Comparison of ENCODE assay signal across 22 mouse cellular contexts in the genomic region with DNA sequence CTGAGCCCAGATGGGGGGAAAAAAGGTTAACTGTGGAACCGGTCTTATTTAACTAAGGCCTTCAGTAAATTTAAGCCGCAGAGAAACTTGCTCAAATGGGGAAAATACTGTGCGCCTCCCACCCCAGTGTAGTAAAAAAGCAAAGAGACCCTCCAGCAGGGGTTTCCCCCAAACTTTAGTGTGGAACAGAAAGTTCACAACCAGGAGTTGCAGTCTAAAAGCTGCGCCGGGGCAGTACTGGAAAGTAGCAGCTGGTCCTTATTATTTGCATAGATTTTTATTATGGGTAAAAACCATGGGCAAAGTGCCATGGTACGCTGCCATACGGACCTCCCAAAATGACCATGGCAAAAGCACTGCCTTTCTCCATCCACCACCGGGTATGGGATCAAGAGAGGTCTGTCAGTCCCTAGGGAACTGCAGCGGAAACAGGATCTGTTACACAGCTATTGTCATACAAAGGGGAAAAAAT.
DNase-seq lines count a peak whose midpoint lies in the region; ATAC-seq lines count a peak whose summit lies in the region.
"Had no signal": no experiment of that assay in that cellular context is flagged by ENCODE, and none has a peak within 500 bp of the region (broad histone marks: within the 10 kb centered on the region; RNA-seq: fewer than 3 reads in every experiment).

No protein-coding gene starts in this region.

- WGBS in midbrain, embryonic 11.5 days, result 62% methylated on average over 9 of the region's 9 CpGs
- 67% methylated on average over 9 of the region's 9 CpGs for WGBS in midbrain, embryonic 10.5 days
- 44% methylated on average over 9 of the region's 9 CpGs for WGBS in limb, embryonic 12.5 days
- 50% methylated on average over 9 of the region's 9 CpGs for WGBS in midbrain, embryonic 15.5 days

- no peak overlapping the region for H3K9ac ChIP-seq in midbrain, embryonic 11.5 days (ENCODE audit: low read length)
- H3K9ac ChIP-seq in limb, embryonic 12.5 days (replicated peaks), result no peak overlapping the region
- H3K9ac ChIP-seq in midbrain, embryonic 15.5 days, result no peak overlapping the region
- H3K9ac ChIP-seq: forebrain, embryonic 15.5 days; hindbrain, embryonic 15.5 days; kidney, embryonic 15.5 days; liver, embryonic 13.5 days; lung, embryonic 14.5 days had no signal

- peak; percentile 9 for DNase-seq in embryo, embryonic 10.5 days (ENCODE audit: low spot score)
- DNase-seq in embryo, embryonic 10 days (ENCODE audit: low spot score), result no peak
- peak; percentile 61 for DNase-seq in midbrain, embryonic 11.5 days (ENCODE audit: low spot score, missing footprints)
- DNase-seq in midbrain, embryonic 10.5 days (ENCODE audit: low spot score), result no peak
- DNase-seq in adrenal gland, adult 8-10 months, result no peak
- DNase-seq: adrenal gland, postnatal 36 days; cerebellum, adult 2 months; heart, postnatal 10 days; liver, embryonic 13.5 days; lung, embryonic 14.5 days; lung, postnatal 4 days had no signal

- H3K36me3 ChIP-seq in midbrain, embryonic 11.5 days (ENCODE audit: control insufficient read depth, insufficient read depth, low read length), result no peaks in the 10 kb centered on the region
- H3K36me3 ChIP-seq in midbrain, embryonic 10.5 days, result no peaks in the 10 kb centered on the region
- no peaks in the 10 kb centered on the region for H3K36me3 ChIP-seq in limb, embryonic 12.5 days
- H3K36me3 ChIP-seq in midbrain, embryonic 15.5 days (replicated peaks), result no peaks in the 10 kb centered on the region
- H3K36me3 ChIP-seq: forebrain, embryonic 15.5 days; G1E; heart, embryonic 10.5 days; hindbrain, embryonic 15.5 days; kidney, embryonic 15.5 days; liver, embryonic 13.5 days had no signal

- no peak overlapping the region for H3K4me2 ChIP-seq in midbrain, embryonic 11.5 days
- no peak overlapping the region for H3K4me2 ChIP-seq in limb, embryonic 12.5 days
- H3K4me2 ChIP-seq in midbrain, embryonic 15.5 days, result no peak overlapping the region
- H3K4me2 ChIP-seq: forebrain, embryonic 15.5 days; hindbrain, embryonic 15.5 days; kidney, embryonic 15.5 days; liver, embryonic 13.5 days; lung, embryonic 14.5 days had no signal

- no peaks in the 10 kb centered on the region for H3K27me3 ChIP-seq in midbrain, embryonic 11.5 days (ENCODE audit: control insufficient read depth, insufficient read depth, low read length)
- no peaks in the 10 kb centered on the region for H3K27me3 ChIP-seq in midbrain, embryonic 10.5 days (ENCODE audit: low read depth, poor library complexity, severe bottlenecking)
- H3K27me3 ChIP-seq in limb, embryonic 12.5 days, result no peaks in the 10 kb centered on the region
- H3K27me3 ChIP-seq in midbrain, embryonic 15.5 days (replicated peaks), result no peaks in the 10 kb centered on the region
- H3K27me3 ChIP-seq: forebrain, embryonic 15.5 days; hindbrain, embryonic 15.5 days; kidney, embryonic 15.5 days; liver, embryonic 13.5 days had no signal

- ATAC-seq in midbrain, embryonic 11.5 days (ENCODE audit: low FRiP score), result peak; percentile 57; the same call in 1 of the 2 replicates
- ATAC-seq in limb, embryonic 12.5 days (ENCODE audit: insufficient number of reproducible peaks, insufficient read depth, low FRiP score, low TSS enrichment, low read depth), result 0 out of 2 replicates have a peak, but pooled peaks have one; percentile 59
- peak; percentile 71; the same call in 1 of the 2 replicates for ATAC-seq in midbrain, embryonic 15.5 days (replicated peaks)
- ATAC-seq in monocyte, adult 5-6 weeks (replicated peaks; ENCODE audit: insufficient number of reproducible peaks, low FRiP score, low TSS enrichment, poor library complexity, severe bottlenecking), result no peak
- ATAC-seq: CD4-positive, CD25-positive, alpha-beta regulatory T cell, adult 4 months; forebrain, embryonic 15.5 days; intestine, postnatal 0 days had no signal

- no peaks in the 10 kb centered on the region for H3K4me1 ChIP-seq in midbrain, embryonic 11.5 days (ENCODE audit: control insufficient read depth, insufficient read depth, low read length)
- H3K4me1 ChIP-seq in midbrain, embryonic 10.5 days, result no peaks in the 10 kb centered on the region
- no peaks in the 10 kb centered on the region; the same call in 1 of the 2 replicates for H3K4me1 ChIP-seq in limb, embryonic 12.5 days (replicated peaks)
- H3K4me1 ChIP-seq in midbrain, embryonic 15.5 days, result no peaks in the 10 kb centered on the region
- H3K4me1 ChIP-seq: forebrain, embryonic 15.5 days; heart, embryonic 10.5 days; hindbrain, embryonic 15.5 days; kidney, embryonic 15.5 days; liver, embryonic 13.5 days had no signal

- no peaks in the 10 kb centered on the region for H3K9me3 ChIP-seq in midbrain, embryonic 11.5 days (ENCODE audit: control insufficient read depth, low read length)
- H3K9me3 ChIP-seq in midbrain, embryonic 10.5 days (replicated peaks), result no peaks in the 10 kb centered on the region
- H3K9me3 ChIP-seq in limb, embryonic 12.5 days, result no peaks in the 10 kb centered on the region
- H3K9me3 ChIP-seq in midbrain, embryonic 15.5 days, result no peaks in the 10 kb centered on the region
- H3K9me3 ChIP-seq: forebrain, embryonic 15.5 days; G1E; heart, embryonic 10.5 days; hindbrain, embryonic 15.5 days; kidney, embryonic 15.5 days; liver, embryonic 13.5 days had no signal

- H3K27ac ChIP-seq in midbrain, embryonic 11.5 days (ENCODE audit: low read depth, low read length), result no peak overlapping the region
- H3K27ac ChIP-seq in midbrain, embryonic 10.5 days (replicated peaks), result no peak overlapping the region
- H3K27ac ChIP-seq in limb, embryonic 12.5 days, result no peak overlapping the region
- no peak overlapping the region for H3K27ac ChIP-seq in midbrain, embryonic 15.5 days
- H3K27ac ChIP-seq: forebrain, embryonic 15.5 days; heart, embryonic 10.5 days; hindbrain, embryonic 15.5 days; kidney, embryonic 15.5 days; liver, embryonic 13.5 days; stomach, postnatal 0 days had no signal

- H3K4me3 ChIP-seq in midbrain, embryonic 11.5 days (ENCODE audit: low read depth, low read length), result no peak overlapping the region
- no peak overlapping the region for H3K4me3 ChIP-seq in midbrain, embryonic 10.5 days
- H3K4me3 ChIP-seq in limb, embryonic 12.5 days (replicated peaks), result no peak overlapping the region
- H3K4me3 ChIP-seq in midbrain, embryonic 15.5 days, result no peak overlapping the region
- H3K4me3 ChIP-seq: forebrain, embryonic 15.5 days; heart, embryonic 10.5 days; hindbrain, embryonic 15.5 days; kidney, embryonic 15.5 days; liver, embryonic 13.5 days had no signal

Comparison
In these comparisons a context has a peak if more than half of its experiments do, and no peak if none do; other contexts are left out.
1. DNase-seq: peak in embryo, embryonic 10.5 days (single experiment) and midbrain, embryonic 11.5 days (single experiment); none in embryo, embryonic 10 days (single experiment), midbrain, embryonic 10.5 days (single experiment) and adrenal gland, adult 8-10 months (single experiment).